Mouse (Mus musculus) intestine, embryonic 15.5 days (tissue): Measurements from ENCODE around the gene Krt84. TPM values are rescaled to one million over a fixed set of nuclear protein-coding genes. Genes with fewer than 3 reads are reported as not detected.
A peak's percentile ranks its signal among the peaks of the same experiment; 100 is the strongest.

Experiments used
- ATAC-seq: fragments of 200-750 bp; cut with Nextera tagmentation; 2 replicates; pipeline ENCODE4 v1.8.0; 2017; ENCODE audit warnings: moderate TSS enrichment, moderate library complexity
- H3K27ac ChIP-seq: fragments of 300-500 bp; sonication (generic); 2 replicates; pipeline ENCODE4 v1.5.1; 2015; ENCODE audit warnings: mild to moderate bottlenecking, inconsistent platforms
- H3K27me3 ChIP-seq: fragments of 300-500 bp; sonication (generic); replicated peaks from 2 replicates; pipeline ENCODE4 v1.6.1; 2015; ENCODE audit warnings: inconsistent platforms
- H3K36me3 ChIP-seq: fragments of 300-500 bp; sonication (generic); 2 replicates; pipeline ENCODE4 v1.6.1; 2015; ENCODE audit warnings: inconsistent platforms
- H3K4me1 ChIP-seq: fragments of 300-500 bp; sonication (generic); replicated peaks from 2 replicates; pipeline ENCODE4 v1.6.1; 2015; ENCODE audit warnings: inconsistent platforms
- H3K4me2 ChIP-seq: fragments of 300-500 bp; sonication (generic); replicated peaks from 2 replicates; pipeline ENCODE4 v1.6.1; 2015; ENCODE audit warnings: mild to moderate bottlenecking, inconsistent platforms
- H3K4me3 ChIP-seq: fragments of 300-500 bp; sonication (generic); replicated peaks from 2 replicates; pipeline ENCODE4 v1.5.1; 2015; ENCODE audit warnings: inconsistent platforms
- H3K9ac ChIP-seq: fragments of 300-500 bp; sonication (generic); 2 replicates; pipeline ENCODE4 v1.6.1; 2015; ENCODE audit warnings: inconsistent platforms
- H3K9me3 ChIP-seq: fragments of 300-500 bp; sonication (generic); 2 replicates; pipeline ENCODE4 v1.6.1; 2016; ENCODE audit warnings: inconsistent platforms
- WGBS: fragments of 180-500 bp; shearing (Covaris S2); methylation state at CpG from one replicate; pipeline ENCODE4 v1.1.7; 2015; 5-methylcytosine and 5-hydroxymethylcytosine counted together
- polyA plus RNA-seq: library from polyadenylated mRNA; unstranded; fragments of >200 nt; fragmentation: Nextera tagmentation; extraction: Ambion mirVana; gene quantifications from 2 replicates; pipeline ENCODE4 v1.2.1, GENCODE M21; 2015

The Krt84 gene
- polyA plus RNA-seq, 1 experiment from 2014 or later: 0.13 TPM

GRCm38 (mm10) chr15:101492718-101493117 lies 39.9 kb downstream of the Krt84 start:
- Histone ChIP-seq H3K27ac (no peak overlapping the region), H3K4me1 (peaks cover 3% of the 10 kb centered on the region; the same call in 1 of the 2 replicates), H3K4me3 (no peak overlapping the region), H3K9ac (no peak overlapping the region), H3K36me3 (no peaks in the 10 kb centered on the region), H3K27me3 (no peaks in the 10 kb centered on the region), H3K9me3 (no peaks in the 10 kb centered on the region), H3K4me2 (no peak overlapping the region)
- no peak; the same call in 1 of the 2 replicates for ATAC-seq
- 29% methylated on average over 8 of the region's 8 CpGs for WGBS

GRCm38 (mm10) chr15:101491431-101491830 lies 41.2 kb downstream of the Krt84 start, which contains the start of gene Krt83:
Gene Krt83, minus strand, starts transcription at chr15:101491512.
- ATAC-seq: no peak
- no peaks in the 10 kb centered on the region for H3K36me3 ChIP-seq
- H3K27me3 ChIP-seq: no peaks in the 10 kb centered on the region
- H3K4me3 ChIP-seq: no peak within 1 kb of the TSS
- H3K4me1 ChIP-seq: peaks cover 3% of the 10 kb centered on the region; the same call in 1 of the 2 replicates
- no peak within 1 kb of the TSS for H3K4me2 ChIP-seq
- 68% methylated on average over 6 of the region's 6 CpGs for WGBS
- no peak within 1 kb of the TSS for H3K27ac ChIP-seq
- H3K9me3 ChIP-seq: no peaks in the 10 kb centered on the region
- H3K9ac ChIP-seq: no peak within 1 kb of the TSS

GRCm38 (mm10) chr15:101485911-101486635 lies 46.5 kb downstream of the Krt84 start:
- no peak overlapping the region for H3K9ac ChIP-seq
- H3K4me3 ChIP-seq: no peak overlapping the region
- no peaks in the 10 kb centered on the region for H3K27me3 ChIP-seq
- no peak overlapping the region for H3K4me2 ChIP-seq
- no peaks in the 10 kb centered on the region for H3K36me3 ChIP-seq
- H3K27ac ChIP-seq: no peak overlapping the region
- WGBS: 86% methylated on average over 11 of the region's 11 CpGs
- no peaks in the 10 kb centered on the region for H3K4me1 ChIP-seq
- no peaks in the 10 kb centered on the region for H3K9me3 ChIP-seq
- no peak for ATAC-seq

GRCm38 (mm10) chr15:101484939-101485338 lies 47.7 kb downstream of the Krt84 start:
- no peak overlapping the region for H3K9ac ChIP-seq
- H3K36me3 ChIP-seq: no peaks in the 10 kb centered on the region
- ATAC-seq: no peak
- H3K27ac ChIP-seq: no peak overlapping the region
- no peaks in the 10 kb centered on the region for H3K9me3 ChIP-seq
- 45% methylated on average over 1 of the region's 1 CpGs for WGBS
- H3K4me1 ChIP-seq: no peaks in the 10 kb centered on the region
- no peak overlapping the region for H3K4me2 ChIP-seq
- no peak overlapping the region for H3K4me3 ChIP-seq
- H3K27me3 ChIP-seq: no peaks in the 10 kb centered on the region

GRCm38 (mm10) chr15:101483646-101484045 lies 49.0 kb downstream of the Krt84 start:
- no peak for ATAC-seq
- H3K9ac ChIP-seq: no peak overlapping the region
- no peak overlapping the region for H3K4me2 ChIP-seq
- H3K27me3 ChIP-seq: peaks cover 6% of the 10 kb centered on the region
- 63% methylated on average over 1 of the region's 1 CpGs for WGBS
- H3K4me1 ChIP-seq: peaks cover 5% of the 10 kb centered on the region; the same call in 1 of the 2 replicates
- no peaks in the 10 kb centered on the region for H3K9me3 ChIP-seq
- no peak overlapping the region for H3K4me3 ChIP-seq
- no peak overlapping the region for H3K27ac ChIP-seq
- no peaks in the 10 kb centered on the region for H3K36me3 ChIP-seq

- Histone ChIP-seq H3K9me3 (no peaks in the 10 kb centered on the region), H3K36me3 (no peaks in the 10 kb centered on the region), H3K27ac (no peak overlapping the region), H3K4me2 (no peak overlapping the region), H3K4me3 (no peak overlapping the region), H3K9ac (no peak overlapping the region), H3K4me1 (peaks cover 5% of the 10 kb centered on the region; the same call in 1 of the 2 replicates), H3K27me3 (peaks cover 6% of the 10 kb centered on the region)
- 43% methylated on average over 4 of the region's 4 CpGs for WGBS
- no peak for ATAC-seq
Observed at GRCm38 (mm10) chr15:101482056-101482455, 50.6 kb downstream of the Krt84 start.

- Histone ChIP-seq H3K4me3 (peak overlapping the region; percentile 27), H3K27ac (no peak overlapping the region), H3K27me3 (peaks cover 6% of the 10 kb centered on the region), H3K4me1 (peaks cover 5% of the 10 kb centered on the region; the same call in 1 of the 2 replicates), H3K9me3 (no peaks in the 10 kb centered on the region), H3K36me3 (no peaks in the 10 kb centered on the region), H3K9ac (peak overlapping the region; percentile 36; the same call in 1 of the 2 replicates), H3K4me2 (peak overlapping the region; percentile 77)
- ATAC-seq: no peak
- 36% methylated on average over 11 of the region's 11 CpGs for WGBS
Observed at GRCm38 (mm10) chr15:101479666-101480060, 53.0 kb downstream of the Krt84 start.

- WGBS: 8% methylated on average over 31 of the region's 31 CpGs
- no peaks in the 10 kb centered on the region for H3K9me3 ChIP-seq
- no peak overlapping the region for H3K27ac ChIP-seq
- H3K27me3 ChIP-seq: peaks cover 6% of the 10 kb centered on the region
- no peaks in the 10 kb centered on the region for H3K36me3 ChIP-seq
- peak overlapping the region; percentile 77 for H3K4me2 ChIP-seq
- peak overlapping the region; percentile 36 for H3K9ac ChIP-seq
- H3K4me3 ChIP-seq: peak overlapping the region; percentile 27
- peaks cover 5% of the 10 kb centered on the region; the same call in 1 of the 2 replicates for H3K4me1 ChIP-seq
- peak; percentile 53 for ATAC-seq
Observed at GRCm38 (mm10) chr15:101479007-101479665, 53.5 kb downstream of the Krt84 start.

Other genes with a start within 250 kb of the Krt84 start
- gene Atg101, start 248.5 kb downstream of the Krt84 start, polyA plus RNA-seq: 61.1 and 62.0 TPM in 2 replicates
- gene 6030408B16Rik, start 239.6 kb downstream of the Krt84 start, polyA plus RNA-seq: 4.1 TPM in 2 replicates
- gene Krt80, start 162.7 kb downstream of the Krt84 start, polyA plus RNA-seq: 1.2 TPM in 2 replicates
- gene Krt7, start 121.8 kb downstream of the Krt84 start, polyA plus RNA-seq: 134 and 137 TPM in 2 replicates
- gene Krt87, start 94.0 kb downstream of the Krt84 start, polyA plus RNA-seq: 0.20 and 0.21 TPM in 2 replicates
- not detected in 2 replicates for gene Krt88, start 85.1 kb downstream of the Krt84 start, polyA plus RNA-seq
- not detected in 2 replicates for gene Krt81, start 69.1 kb downstream of the Krt84 start, polyA plus RNA-seq
- 0.14 TPM in 1 of 2 replicates, not detected in the other for gene Krt86, start 59.3 kb downstream of the Krt84 start, polyA plus RNA-seq
- gene Krt83, start 41.3 kb downstream of the Krt84 start, polyA plus RNA-seq: 0.19 TPM in 1 of 2 replicates, not detected in the other
- gene Gm49425, start 15.6 kb downstream of the Krt84 start, polyA plus RNA-seq: not detected in 2 replicates
- not detected in 2 replicates for gene Krt82, start 17.8 kb upstream of the Krt84 start, polyA plus RNA-seq
- 0.09 and 0.16 TPM in 2 replicates for gene Krt90, start 30.1 kb upstream of the Krt84 start, polyA plus RNA-seq
- gene Krt75, start 41.1 kb upstream of the Krt84 start, polyA plus RNA-seq: not detected in 2 replicates
- gene Gm5414, start 95.4 kb upstream of the Krt84 start, polyA plus RNA-seq: not detected in 2 replicates
- not detected in 2 replicates for gene Gm5478, start 114.6 kb upstream of the Krt84 start, polyA plus RNA-seq
- not detected in 2 replicates for gene Krt6b, start 147.5 kb upstream of the Krt84 start, polyA plus RNA-seq
- 0.32 and 0.64 TPM in 2 replicates for gene Krt6a, start 161.5 kb upstream of the Krt84 start, polyA plus RNA-seq
- 0.25 and 0.87 TPM in 2 replicates for gene Krt5, start 180.1 kb upstream of the Krt84 start, polyA plus RNA-seq
- not detected in 2 replicates for gene Krt71, start 210.3 kb upstream of the Krt84 start, polyA plus RNA-seq